Mouse (Mus musculus) hindlimb bud, embryonic 11.5 days (tissue): ENCODE results near the gene Tyw5.

Experiments used
- DNase-seq: peaks from one replicate; pipeline ENCODE4 v3.0.0-alpha.2; 2012; ENCODE audit warnings: low read depth, low spot score; ENCODE audit errors: extremely low spot score

The Tyw5 gene

GRCm38 (mm10) chr1:57406187-57407151 is at the start of gene Tyw5, which contains the start of gene Maip1:
TSS of gene Tyw5 (minus strand) at chr1:57407101.
TSS of gene Maip1 (plus strand) at chr1:57406328.
- DNase-seq, result no peak

GRCm38 (mm10) chr1:57450241-57450640 is 43.3 kb upstream of the Tyw5 start:
- DNase-seq, result no peak

GRCm38 (mm10) chr1:57445679-57446078 is 38.8 kb upstream of the Tyw5 start:
- no peak for DNase-seq

GRCm38 (mm10) chr1:57440771-57441170 is 33.9 kb upstream of the Tyw5 start:
- DNase-seq, result no peak

GRCm38 (mm10) chr1:57439026-57439425 is 32.1 kb upstream of the Tyw5 start:
- no peak for DNase-seq

GRCm38 (mm10) chr1:57436954-57437353 is 30.1 kb upstream of the Tyw5 start:
- no peak for DNase-seq

GRCm38 (mm10) chr1:57436408-57436807 is 29.5 kb upstream of the Tyw5 start:
- no peak for DNase-seq

GRCm38 (mm10) chr1:57433141-57433540 is 26.2 kb upstream of the Tyw5 start:
- no peak for DNase-seq

- DNase-seq, result no peak
Measured at GRCm38 (mm10) chr1:57429786-57430483, 23.0 kb upstream of the Tyw5 start.

- peak; percentile 83 for DNase-seq
Measured at GRCm38 (mm10) chr1:57428368-57429308, 21.7 kb upstream of the Tyw5 start.

- DNase-seq, result no peak
Measured at GRCm38 (mm10) chr1:57423696-57424095, 16.8 kb upstream of the Tyw5 start.

- DNase-seq, result no peak
Measured at GRCm38 (mm10) chr1:57413397-57413796, 6.5 kb upstream of the Tyw5 start.

- no peak for DNase-seq
Measured at GRCm38 (mm10) chr1:57408994-57409393, 2.1 kb upstream of the Tyw5 start.

- DNase-seq, result no peak
Measured at GRCm38 (mm10) chr1:57402116-57402515, 4.8 kb downstream of the Tyw5 start.

GRCm38 (mm10) chr1:57400877-57401276 is 6.0 kb downstream of the Tyw5 start:
- no peak for DNase-seq

GRCm38 (mm10) chr1:57400321-57400720 is 6.6 kb downstream of the Tyw5 start:
- DNase-seq, result no peak

- no peak for DNase-seq
Measured at GRCm38 (mm10) chr1:57394051-57394450, 12.8 kb downstream of the Tyw5 start.

GRCm38 (mm10) chr1:57392417-57392816 is 14.5 kb downstream of the Tyw5 start:
- no peak for DNase-seq

GRCm38 (mm10) chr1:57390993-57391790 is 15.7 kb downstream of the Tyw5 start:
- no peak for DNase-seq
